Comparison of ENCODE assay signal across 15 mouse cellular contexts in the genomic region with DNA sequence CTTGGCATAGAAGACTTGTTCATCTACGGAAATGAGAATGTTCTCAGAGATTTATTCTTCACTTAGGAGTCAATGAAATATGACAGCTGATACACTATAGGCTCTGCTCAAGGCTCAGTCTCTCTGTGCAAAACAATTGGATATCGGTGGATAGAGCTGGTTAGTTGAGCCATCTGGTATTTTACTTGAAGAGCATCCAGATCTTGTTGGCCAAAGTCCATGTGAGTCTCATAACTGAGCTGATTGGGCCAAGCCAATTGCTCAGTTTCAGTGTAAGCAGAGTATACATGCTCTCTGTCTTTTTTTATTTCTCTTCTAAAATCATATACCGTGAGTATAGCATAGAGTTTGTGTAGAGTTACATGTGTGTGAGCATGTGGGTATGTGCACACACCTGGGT.
DNase-seq lines count a peak whose midpoint lies in the region; ATAC-seq and TF ChIP-seq lines count a peak whose summit lies in the region.
"Had no signal": no experiment of that assay in that cellular context is flagged by ENCODE, and none has a peak within 500 bp of the region (broad histone marks: within the 10 kb centered on the region; RNA-seq: fewer than 3 reads in every experiment).

No protein-coding gene starts in this region.

- no peak overlapping the region for H3K4me2 ChIP-seq in liver, postnatal 0 days (ENCODE audit: low read depth, low read length)
- H3K4me2 ChIP-seq: intestine, embryonic 15.5 days; midbrain, embryonic 15.5 days; neural tube, embryonic 15.5 days had no signal

- H3K4me3 ChIP-seq in liver, postnatal 0 days (ENCODE audit: low read depth, low read length), result no peak overlapping the region
- H3K4me3 ChIP-seq: intestine, embryonic 15.5 days; midbrain, embryonic 15.5 days; neural tube, embryonic 15.5 days had no signal

- 74% methylated on average over 3 of the region's 3 CpGs for WGBS in liver, postnatal 0 days (ENCODE audit: insufficient replicate concordance)

- no peak for ATAC-seq in liver, postnatal 0 days
- ATAC-seq: intestine, embryonic 15.5 days; midbrain, embryonic 15.5 days had no signal

- H3K27me3 ChIP-seq in liver, postnatal 0 days (ENCODE audit: insufficient read depth, low read length), result no peaks in the 10 kb centered on the region
- H3K27me3 ChIP-seq: intestine, embryonic 15.5 days; midbrain, embryonic 15.5 days; neural tube, embryonic 15.5 days had no signal

- no peak overlapping the region for H3K9ac ChIP-seq in liver, postnatal 0 days (replicated peaks)
- H3K9ac ChIP-seq: intestine, embryonic 15.5 days; midbrain, embryonic 15.5 days; neural tube, embryonic 15.5 days had no signal

- no peaks in the 10 kb centered on the region for H3K36me3 ChIP-seq in liver, postnatal 0 days (replicated peaks; ENCODE audit: insufficient read depth, low read length)
- H3K36me3 ChIP-seq: G1E; intestine, embryonic 15.5 days; midbrain, embryonic 15.5 days; neural tube, embryonic 15.5 days had no signal

- no peaks in the 10 kb centered on the region for H3K9me3 ChIP-seq in liver, postnatal 0 days (ENCODE audit: low read length)
- H3K9me3 ChIP-seq: intestine, embryonic 15.5 days; midbrain, embryonic 15.5 days; neural tube, embryonic 15.5 days had no signal

- H3K4me1 ChIP-seq in liver, postnatal 0 days (ENCODE audit: insufficient read depth), result peaks cover 2% of the 10 kb centered on the region; the same call in 1 of the 2 replicates
- H3K4me1 ChIP-seq: intestine, embryonic 15.5 days; midbrain, embryonic 15.5 days; neural tube, embryonic 15.5 days had no signal

- TF ChIP-seq CTCF in liver, postnatal 0 days (IDR thresholded peaks at IDR 0.05; ENCODE audit: low read depth), result no peak

- no peak overlapping the region for H3K27ac ChIP-seq in liver, postnatal 0 days (ENCODE audit: low read depth)
- H3K27ac ChIP-seq: intestine, embryonic 15.5 days; midbrain, embryonic 15.5 days; neural tube, embryonic 15.5 days; stomach, postnatal 0 days had no signal

- DNase-seq in cerebellum, postnatal 14 days, result peak; percentile 70 to 78
- DNase-seq in cerebellum, adult 8-10 months, result no peak
- peak; percentile 14 for DNase-seq in kidney, adult 9 months
- DNase-seq in kidney, postnatal 4 days, result no peak
- DNase-seq in right cerebral cortex, adult 18-20 months, result peak; percentile 5
- DNase-seq in right cerebral cortex, postnatal 36 days (ENCODE audit: low spot score in 2 of 2), result no peak
- peak; percentile 21 for DNase-seq in telencephalon, adult 2 months (ENCODE audit: low read depth, low spot score)
- no peak for DNase-seq in liver, postnatal 0 days
- DNase-seq: embryo, embryonic 11 days; lung, adult 2 months had no signal

- TF ChIP-seq EP300 in liver, postnatal 0 days (IDR thresholded peaks at IDR 0.05; ENCODE audit: low read depth), result no peak

Comparison
In these comparisons a context has a peak if more than half of its experiments do, and no peak if none do; other contexts are left out.
1. DNase-seq: peak in cerebellum, postnatal 14 days (2 of 2), kidney, adult 9 months (single experiment), right cerebral cortex, adult 18-20 months (single experiment) and telencephalon, adult 2 months (single experiment); none in cerebellum, adult 8-10 months (single experiment), kidney, postnatal 4 days (0 of 2), right cerebral cortex, postnatal 36 days (0 of 2) and liver, postnatal 0 days (single experiment).